Mouse (Mus musculus): ENCODE measurements at regions not wholly inside any gene's neighbourhood (a gene's known extent, or its start where the extent isn't known, plus 50 kb on each side); places are given as distances from the start of the nearest gene placed in this dataset.

- no peak for TF ChIP-seq EP300 (optimal IDR thresholded peaks at IDR 0.05)
- TF ChIP-seq CTCF (IDR thresholded peaks at IDR 0.05; ENCODE audit: low read depth) = no peak
These were observed 90.3 kb downstream of the Pttg1 start for GRCm38 (mm10) chr11:43335668-43336265.
